Mouse (Mus musculus): Measurements from ENCODE around the gene Ugt1a6a. TPM values are rescaled to one million over a fixed set of nuclear protein-coding genes. Genes with fewer than 3 reads are reported as not detected.
A peak's percentile ranks its signal among the peaks of the same experiment; 100 is the strongest.

Ugt1a6a gene
- polyA plus RNA-seq, 1 experiment from 2014 or later: 1.1 TPM

- no peak for ATAC-seq
- H3K4me3 ChIP-seq: no peak overlapping the region
- WGBS: 44% methylated on average over 5 of the region's 5 CpGs
- H3K9ac ChIP-seq: no peak overlapping the region
- peaks cover 97% of the 10 kb centered on the region for H3K9me3 ChIP-seq (replicated peaks)
- no peaks in the 10 kb centered on the region for H3K36me3 ChIP-seq (ENCODE audit: poor library complexity, severe bottlenecking)
- H3K27me3 ChIP-seq: no peaks in the 10 kb centered on the region
- no peak overlapping the region for H3K27ac ChIP-seq
- H3K4me2 ChIP-seq: no peak overlapping the region
- no peaks in the 10 kb centered on the region for H3K4me1 ChIP-seq
These were observed 100.0 kb downstream of the Ugt1a6a start for GRCm38 (mm10) chr1:88234646-88235045.

GRCm38 (mm10) chr1:88235046-88235893 lies 100.7 kb downstream of the Ugt1a6a start:
- H3K4me1 ChIP-seq: no peaks in the 10 kb centered on the region
- no peaks in the 10 kb centered on the region for H3K36me3 ChIP-seq (ENCODE audit: poor library complexity, severe bottlenecking)
- no peak overlapping the region for H3K27ac ChIP-seq
- no peak overlapping the region for H3K9ac ChIP-seq
- peaks cover 97% of the 10 kb centered on the region for H3K9me3 ChIP-seq (replicated peaks)
- no peaks in the 10 kb centered on the region for H3K27me3 ChIP-seq
- no peak overlapping the region for H3K4me3 ChIP-seq
- no peak overlapping the region for H3K4me2 ChIP-seq
- no peak for ATAC-seq
- WGBS: 63% methylated on average over 11 of the region's 11 CpGs

- Histone ChIP-seq H3K27me3 (no peaks in the 10 kb centered on the region), H3K4me3 (no peak overlapping the region), H3K27ac (no peak overlapping the region), H3K4me1 (no peaks in the 10 kb centered on the region), H3K9ac (no peak overlapping the region), H3K36me3 (ENCODE audit: poor library complexity, severe bottlenecking) (no peaks in the 10 kb centered on the region), H3K9me3 (replicated peaks) (peaks cover 97% of the 10 kb centered on the region), H3K4me2 (no peak overlapping the region)
- WGBS: 62% methylated on average over 4 of the region's 4 CpGs
- no peak for ATAC-seq
These were observed 101.3 kb downstream of the Ugt1a6a start for GRCm38 (mm10) chr1:88235894-88236415.

GRCm38 (mm10) chr1:88237311-88237710 lies 102.7 kb downstream of the Ugt1a6a start:
- Histone ChIP-seq H3K27ac (no peak overlapping the region), H3K4me3 (no peak overlapping the region), H3K36me3 (ENCODE audit: poor library complexity, severe bottlenecking) (no peaks in the 10 kb centered on the region), H3K4me1 (no peaks in the 10 kb centered on the region), H3K4me2 (no peak overlapping the region), H3K9ac (no peak overlapping the region), H3K9me3 (replicated peaks) (peaks cover 96% of the 10 kb centered on the region), H3K27me3 (no peaks in the 10 kb centered on the region)
- no peak for ATAC-seq
- 81% methylated on average over 5 of the region's 5 CpGs for WGBS

- Histone ChIP-seq H3K27ac (no peak overlapping the region), H3K4me3 (no peak overlapping the region), H3K4me2 (no peak overlapping the region), H3K27me3 (no peaks in the 10 kb centered on the region), H3K4me1 (no peaks in the 10 kb centered on the region), H3K9me3 (replicated peaks) (peaks cover 95% of the 10 kb centered on the region), H3K36me3 (ENCODE audit: poor library complexity, severe bottlenecking) (no peaks in the 10 kb centered on the region), H3K9ac (no peak overlapping the region)
- 78% methylated on average over 6 of the region's 6 CpGs for WGBS
- 0 out of 2 replicates have a peak, but pooled peaks have one; percentile 11 for ATAC-seq
These were observed 104.2 kb downstream of the Ugt1a6a start for GRCm38 (mm10) chr1:88238771-88239170.

- Histone ChIP-seq H3K9me3 (replicated peaks) (peaks cover 95% of the 10 kb centered on the region), H3K27me3 (no peaks in the 10 kb centered on the region), H3K9ac (no peak overlapping the region), H3K4me2 (no peak overlapping the region), H3K4me3 (no peak overlapping the region), H3K4me1 (no peaks in the 10 kb centered on the region), H3K27ac (no peak overlapping the region), H3K36me3 (ENCODE audit: poor library complexity, severe bottlenecking) (no peaks in the 10 kb centered on the region)
- 73% methylated on average over 5 of the region's 5 CpGs for WGBS
- ATAC-seq: no peak
These were observed 105.5 kb downstream of the Ugt1a6a start for GRCm38 (mm10) chr1:88240072-88240471.

- no peak overlapping the region for H3K4me3 ChIP-seq
- no peaks in the 10 kb centered on the region for H3K27me3 ChIP-seq
These were observed 106.0 kb downstream of the Ugt1a6a start for GRCm38 (mm10) chr1:88240579-88240978.

GRCm38 (mm10) chr1:88243861-88244260 lies 109.3 kb downstream of the Ugt1a6a start:
- WGBS: 65% methylated on average over 5 of the region's 5 CpGs
- no peak overlapping the region for H3K4me2 ChIP-seq
- H3K4me3 ChIP-seq: no peak overlapping the region
- no peak for ATAC-seq
- H3K9me3 ChIP-seq (replicated peaks): peaks cover 98% of the 10 kb centered on the region
- H3K27ac ChIP-seq: no peak overlapping the region
- no peaks in the 10 kb centered on the region for H3K4me1 ChIP-seq
- no peak overlapping the region for H3K9ac ChIP-seq
- H3K27me3 ChIP-seq: no peaks in the 10 kb centered on the region
- no peaks in the 10 kb centered on the region for H3K36me3 ChIP-seq (ENCODE audit: poor library complexity, severe bottlenecking)

More at GRCm38 (mm10) chr1:88240579-88240978, 106.0 kb downstream of the Ugt1a6a start:
- no peak overlapping the region for H3K9ac ChIP-seq
- no peak for ATAC-seq
- H3K9me3 ChIP-seq (replicated peaks): peaks cover 95% of the 10 kb centered on the region
- no peak overlapping the region for H3K4me2 ChIP-seq
- whole genome bisulfite sequencing: 71% methylated on average over 4 of the region's 4 CpGs
- H3K4me1 ChIP-seq: no peaks in the 10 kb centered on the region
- H3K36me3 ChIP-seq (ENCODE audit: poor library complexity, severe bottlenecking): no peaks in the 10 kb centered on the region
- no peak overlapping the region for H3K27ac ChIP-seq

GRCm38 (mm10) chr1:88245881-88246280 lies 111.3 kb downstream of the Ugt1a6a start:
- no peak overlapping the region for H3K9ac ChIP-seq
- no peaks in the 10 kb centered on the region for H3K27me3 ChIP-seq
- H3K4me3 ChIP-seq: no peak overlapping the region
- no peaks in the 10 kb centered on the region for H3K36me3 ChIP-seq (ENCODE audit: poor library complexity, severe bottlenecking)
- H3K4me2 ChIP-seq: no peak overlapping the region
- no peak for ATAC-seq
- 76% methylated on average over 6 of the region's 6 CpGs for WGBS
- peaks cover 98% of the 10 kb centered on the region for H3K9me3 ChIP-seq (replicated peaks)
- H3K4me1 ChIP-seq: no peaks in the 10 kb centered on the region
- H3K27ac ChIP-seq: no peak overlapping the region

- Histone ChIP-seq H3K27ac (no peak overlapping the region), H3K27me3 (no peaks in the 10 kb centered on the region), H3K9ac (no peak overlapping the region), H3K4me1 (no peaks in the 10 kb centered on the region), H3K9me3 (replicated peaks) (peaks cover 98% of the 10 kb centered on the region), H3K4me3 (no peak overlapping the region), H3K36me3 (ENCODE audit: poor library complexity, severe bottlenecking) (no peaks in the 10 kb centered on the region), H3K4me2 (no peak overlapping the region)
- no peak for ATAC-seq
- 46% methylated on average over 6 of the region's 6 CpGs for WGBS
These were observed 111.8 kb downstream of the Ugt1a6a start for GRCm38 (mm10) chr1:88246386-88246785.

- Histone ChIP-seq H3K9me3 (replicated peaks) (peaks cover 96% of the 10 kb centered on the region), H3K27me3 (no peaks in the 10 kb centered on the region), H3K27ac (no peak overlapping the region), H3K4me1 (no peaks in the 10 kb centered on the region), H3K4me2 (no peak overlapping the region), H3K4me3 (no peak overlapping the region), H3K36me3 (ENCODE audit: poor library complexity, severe bottlenecking) (no peaks in the 10 kb centered on the region), H3K9ac (no peak overlapping the region)
- WGBS: 43% methylated on average over 2 of the region's 2 CpGs
- no peak for ATAC-seq
These were observed 113.1 kb downstream of the Ugt1a6a start for GRCm38 (mm10) chr1:88247660-88248059.

- Histone ChIP-seq H3K9ac (no peak overlapping the region), H3K27me3 (no peaks in the 10 kb centered on the region), H3K4me3 (no peak overlapping the region), H3K36me3 (ENCODE audit: poor library complexity, severe bottlenecking) (no peaks in the 10 kb centered on the region), H3K9me3 (replicated peaks) (peaks cover 97% of the 10 kb centered on the region), H3K4me2 (no peak overlapping the region), H3K27ac (no peak overlapping the region), H3K4me1 (no peaks in the 10 kb centered on the region)
- ATAC-seq: no peak
- 67% methylated on average over 4 of the region's 4 CpGs for WGBS
These were observed 114.0 kb downstream of the Ugt1a6a start for GRCm38 (mm10) chr1:88248658-88249057.
